Mouse (Mus musculus) R1 (cell line): Measurements from ENCODE around the gene Abtb2.
A peak's percentile ranks its signal among the peaks of the same experiment; 100 is the strongest.

ENCODE experiments used
- DNase-seq: peaks from one replicate; pipeline ENCODE4 v3.0.0-alpha.2; 2018; ENCODE audit warnings: low read depth, low spot score

The Abtb2 gene

DNA sequence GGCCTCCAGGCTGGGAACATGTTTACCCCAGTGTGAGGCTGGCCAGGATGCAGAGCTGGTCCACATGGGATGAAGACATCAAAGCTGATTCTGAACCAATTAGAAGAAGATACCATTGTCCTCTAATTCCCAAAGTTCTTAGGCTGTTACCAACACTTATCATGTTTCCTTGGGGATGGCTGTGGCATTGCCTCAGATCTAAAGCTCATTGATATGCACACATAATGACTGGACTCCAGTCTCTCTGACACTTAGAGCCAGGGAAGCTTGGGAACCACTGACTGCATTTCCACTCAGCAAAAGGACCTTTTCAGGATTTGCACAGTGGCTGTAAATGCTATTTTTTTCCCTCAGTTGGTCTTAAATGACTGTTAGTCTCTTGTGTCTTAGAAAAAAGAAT lies 52.3 kb downstream of the Abtb2 start:
- no peak for DNase-seq

DNA sequence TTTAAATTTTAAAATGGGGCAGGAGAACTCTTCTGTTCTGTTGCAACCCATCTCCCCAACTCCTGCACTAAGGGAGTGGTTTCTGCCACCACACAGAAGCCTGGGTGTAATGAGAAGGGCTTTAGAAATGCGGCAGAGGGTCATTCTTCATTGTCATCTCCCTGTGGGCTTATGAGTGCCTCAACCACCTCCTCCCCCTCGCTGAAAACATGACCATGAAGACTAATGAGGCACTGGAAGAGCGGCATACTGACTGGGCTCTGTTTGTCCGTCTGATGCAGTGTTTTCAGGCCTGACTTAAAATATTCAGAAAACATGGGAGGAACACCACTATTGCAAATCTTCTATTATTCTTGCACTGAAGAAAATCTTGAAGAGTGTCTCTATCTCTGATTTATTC lies 56.8 kb downstream of the Abtb2 start:
- no peak for DNase-seq

DNA sequence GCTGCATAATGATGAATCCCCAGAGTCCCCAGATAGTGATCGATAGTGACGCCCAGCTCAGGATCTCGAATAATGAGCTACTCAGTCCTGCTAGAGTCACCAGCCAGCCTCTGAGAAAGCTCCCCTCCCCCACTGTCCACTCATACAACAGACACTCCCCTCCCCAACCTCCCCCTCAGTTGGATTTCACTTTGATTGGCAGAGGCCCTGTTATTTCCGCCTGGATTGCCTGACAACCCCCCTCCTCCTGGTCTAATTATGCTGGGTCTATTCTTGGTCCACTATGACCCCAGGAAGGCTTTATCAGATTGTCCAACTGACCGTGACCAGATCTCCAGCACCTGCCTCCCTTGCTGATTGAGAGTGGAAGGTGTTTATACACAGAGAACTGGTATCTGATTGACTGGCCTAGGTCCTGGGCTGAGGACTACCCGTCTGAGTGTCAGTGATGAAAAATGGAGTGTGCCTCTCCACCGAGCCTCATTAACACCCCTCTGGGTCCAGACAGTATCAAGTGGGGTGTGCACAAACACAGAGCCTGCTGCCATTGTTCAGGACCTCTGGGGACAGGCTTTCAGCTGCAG lies 59.3 kb downstream of the Abtb2 start:
- no peak for DNase-seq

DNA sequence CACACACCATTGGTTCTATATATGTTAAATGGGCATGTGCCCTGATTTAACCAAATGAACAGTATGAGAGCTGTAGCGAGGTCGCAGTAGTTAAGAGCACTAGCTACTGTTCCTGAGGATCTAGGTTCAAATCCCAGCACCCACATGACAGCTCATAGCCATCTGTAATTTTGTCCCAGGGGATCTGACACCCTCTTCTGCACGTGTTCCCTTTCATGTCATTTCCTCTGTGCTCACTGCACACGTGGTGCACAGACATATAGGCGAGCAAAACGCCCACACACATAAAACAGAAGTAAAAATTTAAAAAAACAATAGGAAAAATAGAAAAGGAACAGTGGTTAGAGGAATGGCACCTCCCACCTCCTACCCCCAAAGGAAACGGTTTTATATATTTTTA lies 61.0 kb downstream of the Abtb2 start:
- DNase-seq, result no peak

DNA sequence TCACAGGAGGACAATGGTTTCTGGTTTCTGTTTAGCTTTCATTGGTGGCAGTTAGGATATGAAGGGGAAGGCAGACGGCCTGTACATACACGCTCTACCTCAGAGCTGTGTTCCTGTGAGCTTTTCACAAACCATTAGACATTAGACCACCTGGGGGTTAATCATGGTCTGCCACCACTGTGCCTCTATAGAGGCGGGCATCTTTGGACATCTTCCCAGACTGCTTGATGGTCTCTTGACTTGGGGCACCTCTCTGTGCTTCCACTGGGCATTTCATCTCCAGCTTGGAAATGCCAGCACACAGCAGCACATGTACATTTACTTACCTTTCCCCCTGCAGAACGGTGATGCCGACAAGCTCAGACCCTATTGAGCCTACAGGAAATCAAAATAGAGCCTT lies 63.8 kb downstream of the Abtb2 start:
- no peak for DNase-seq

DNA sequence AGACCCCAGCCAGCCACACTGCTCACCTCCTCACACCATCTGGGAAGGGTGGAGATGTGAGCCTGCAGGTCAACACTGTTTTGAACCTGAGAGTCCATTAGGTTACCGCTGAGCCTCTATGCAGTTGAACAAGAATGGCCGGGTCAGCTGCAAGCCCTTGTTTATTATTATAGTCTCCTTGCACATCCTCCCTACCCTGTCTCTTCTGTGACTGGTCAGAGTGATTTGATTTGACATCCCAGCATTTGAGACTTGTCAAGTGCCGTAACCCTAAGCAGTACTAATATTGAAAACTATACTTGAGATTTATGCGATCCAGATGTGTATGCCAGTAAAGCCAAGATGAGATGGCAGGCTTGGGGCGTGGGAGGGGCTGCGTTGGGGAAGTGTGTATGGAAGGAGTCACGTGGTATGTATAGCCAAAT lies 65.2 kb downstream of the Abtb2 start:
- DNase-seq, result no peak

DNA sequence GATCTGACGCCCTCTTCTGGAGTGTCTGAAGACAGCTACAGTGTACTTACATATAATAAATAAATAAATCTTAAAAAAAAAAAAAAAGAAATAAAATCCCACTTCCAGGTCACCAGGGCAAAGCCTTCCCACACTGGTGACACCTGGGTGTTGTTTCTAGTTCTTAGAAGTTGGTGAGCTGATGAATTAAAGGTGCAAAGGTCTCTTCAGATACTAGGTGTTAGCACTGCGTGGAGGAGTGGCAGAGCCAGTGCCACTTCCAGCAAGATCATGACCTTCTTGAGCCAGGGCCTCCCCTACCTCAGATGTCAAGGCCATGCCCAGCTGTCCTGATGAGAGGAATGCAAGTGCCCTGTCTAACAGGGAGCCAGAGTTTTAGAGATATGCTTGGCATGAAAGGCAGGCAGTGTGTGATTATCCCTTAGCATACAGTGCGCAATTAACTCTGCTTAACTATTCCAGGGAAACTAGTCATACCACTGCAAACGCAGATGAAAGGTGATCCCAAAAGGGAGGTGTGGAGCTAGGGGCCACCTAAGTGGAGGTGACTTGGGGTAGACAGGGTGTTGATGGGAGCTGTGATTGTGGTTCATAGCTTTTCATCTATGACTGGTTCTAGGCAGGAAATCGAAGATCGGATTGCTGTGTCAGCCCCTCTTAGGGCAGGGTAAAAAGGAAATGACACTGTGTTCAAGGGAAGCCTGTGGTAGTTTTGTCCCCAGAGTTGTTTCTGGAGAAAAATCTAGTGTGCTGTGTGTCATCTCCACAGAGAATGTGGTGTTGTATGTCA lies 66.2 kb downstream of the Abtb2 start:
- no peak for DNase-seq

DNA sequence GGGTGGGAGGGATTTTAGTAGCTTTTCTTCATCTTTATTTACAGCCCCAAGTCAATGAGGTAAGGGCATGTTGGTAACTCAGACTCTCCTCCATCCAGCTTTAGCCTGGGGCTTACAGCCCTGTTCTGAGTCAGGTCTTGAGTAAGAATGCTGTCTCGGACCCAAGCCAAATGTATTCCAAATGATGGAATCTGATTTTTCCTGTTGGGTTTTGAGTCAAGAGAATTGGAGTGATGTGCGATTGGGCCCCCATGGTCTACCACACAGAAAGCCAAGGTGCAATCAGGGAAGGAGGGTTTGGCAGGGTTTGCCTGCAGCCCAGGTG lies 66.8 kb downstream of the Abtb2 start:
- no peak for DNase-seq

DNA sequence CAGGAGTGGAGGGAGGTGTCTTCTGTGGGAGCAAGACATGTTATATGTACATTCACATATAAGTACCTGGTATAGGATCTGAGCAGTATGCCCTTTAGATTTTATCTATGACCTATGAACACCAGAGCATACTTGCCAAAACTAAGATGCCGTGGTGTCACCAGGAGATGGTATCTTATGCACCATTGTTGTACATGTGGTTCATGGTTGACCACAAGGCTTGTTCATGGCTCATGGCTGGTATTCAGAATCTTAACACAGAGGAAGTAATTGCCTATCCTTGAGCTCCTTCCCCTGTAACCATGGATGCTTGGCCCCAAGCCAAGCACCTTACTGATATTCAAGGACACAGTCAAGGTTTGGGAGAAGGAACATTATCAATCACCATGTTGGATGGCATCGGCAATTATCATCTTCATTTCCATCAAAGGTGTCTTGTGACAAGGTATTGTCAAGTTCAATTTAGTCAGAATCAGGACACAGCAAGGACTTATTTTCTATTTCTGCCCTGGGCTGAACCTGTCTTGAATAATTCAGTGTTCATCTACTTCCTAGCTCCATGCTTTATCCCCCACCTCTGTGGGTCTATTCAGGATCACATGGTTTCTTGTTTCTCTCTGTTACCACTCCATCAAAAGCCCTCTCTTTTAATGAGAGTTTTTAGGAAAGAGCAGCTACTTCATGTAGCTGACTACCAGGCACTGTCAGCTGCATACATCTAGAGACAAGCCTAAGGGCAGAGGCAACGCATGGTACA lies 69.8 kb downstream of the Abtb2 start:
- DNase-seq, result no peak

DNA sequence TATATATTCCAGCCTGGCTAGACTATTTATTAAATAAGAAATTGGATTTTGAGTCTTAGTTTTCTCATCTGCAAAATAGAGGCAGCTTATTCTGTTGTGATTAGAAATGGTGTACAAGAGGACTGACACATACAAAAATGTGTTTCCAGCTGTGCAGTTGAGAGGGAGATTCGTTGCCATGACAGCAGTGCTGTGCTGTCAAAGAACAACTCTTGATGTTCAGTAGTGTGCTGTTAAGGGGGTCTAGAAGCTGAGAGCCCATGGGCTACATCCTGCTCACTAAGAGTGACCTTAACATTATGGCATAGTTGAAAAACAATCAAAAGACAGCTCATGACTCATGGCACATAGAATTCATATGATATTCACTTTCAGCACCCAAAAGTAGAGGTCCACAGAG lies 71.3 kb downstream of the Abtb2 start:
- DNase-seq, result peak; percentile 25

DNA sequence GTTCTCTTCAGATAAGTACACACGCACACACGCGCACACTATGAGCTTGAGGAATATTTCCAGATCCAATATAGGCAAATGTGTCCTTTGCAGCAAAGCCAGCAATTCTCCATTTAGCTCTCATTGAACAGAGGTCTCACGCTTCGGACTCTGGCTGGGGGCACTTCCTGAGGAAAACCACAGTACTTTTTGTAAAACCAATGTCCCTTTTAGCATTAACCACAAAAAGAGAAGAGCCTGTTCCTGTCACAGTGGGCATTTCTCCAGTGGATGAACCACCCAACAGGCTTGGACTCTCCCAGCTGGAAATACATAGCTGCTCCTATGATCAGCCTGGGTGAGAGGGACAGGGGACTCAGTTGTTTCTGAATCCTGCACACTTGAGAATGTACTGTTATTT lies 71.8 kb downstream of the Abtb2 start:
- DNase-seq, result no peak

DNA sequence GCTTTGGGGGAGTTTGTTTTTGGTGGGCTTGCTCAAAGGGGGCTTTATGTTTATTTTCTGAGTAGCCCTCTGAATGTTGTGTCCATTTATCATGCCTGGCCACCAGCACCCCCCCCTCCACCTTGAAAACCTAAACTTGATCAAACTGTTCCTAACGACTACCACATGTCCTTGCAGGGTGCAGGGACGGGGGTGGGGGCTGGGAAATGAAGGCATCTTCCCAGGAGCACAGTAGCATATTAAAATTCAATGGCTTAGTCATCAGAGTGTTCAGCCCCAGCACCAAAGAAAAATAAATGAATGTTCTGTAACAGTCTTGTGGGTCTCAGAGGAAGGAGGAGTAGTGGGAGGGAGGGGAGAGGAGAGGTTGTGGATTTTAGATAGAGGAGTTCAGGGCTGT lies 73.6 kb downstream of the Abtb2 start:
- no peak for DNase-seq

DNA sequence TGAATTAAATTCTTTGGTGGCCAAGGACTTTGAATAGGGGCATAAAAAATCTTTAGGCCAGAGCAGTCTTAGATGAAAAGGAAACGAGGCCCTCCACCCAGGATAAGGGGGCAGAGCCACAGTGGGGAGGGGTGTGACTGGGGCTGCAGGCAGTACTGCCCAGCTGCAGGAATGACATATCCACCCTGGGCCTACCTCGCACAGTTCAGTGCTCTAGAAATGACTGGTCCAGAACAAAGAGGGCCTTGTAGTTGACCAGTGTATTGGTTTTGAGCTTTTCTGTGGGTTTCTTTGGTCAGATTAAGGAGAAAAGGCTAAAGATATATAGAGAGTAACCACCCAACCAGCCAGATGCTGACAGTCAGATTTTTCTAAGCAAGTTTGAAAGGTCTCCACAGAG lies 74.8 kb downstream of the Abtb2 start:
- DNase-seq, result no peak

DNA sequence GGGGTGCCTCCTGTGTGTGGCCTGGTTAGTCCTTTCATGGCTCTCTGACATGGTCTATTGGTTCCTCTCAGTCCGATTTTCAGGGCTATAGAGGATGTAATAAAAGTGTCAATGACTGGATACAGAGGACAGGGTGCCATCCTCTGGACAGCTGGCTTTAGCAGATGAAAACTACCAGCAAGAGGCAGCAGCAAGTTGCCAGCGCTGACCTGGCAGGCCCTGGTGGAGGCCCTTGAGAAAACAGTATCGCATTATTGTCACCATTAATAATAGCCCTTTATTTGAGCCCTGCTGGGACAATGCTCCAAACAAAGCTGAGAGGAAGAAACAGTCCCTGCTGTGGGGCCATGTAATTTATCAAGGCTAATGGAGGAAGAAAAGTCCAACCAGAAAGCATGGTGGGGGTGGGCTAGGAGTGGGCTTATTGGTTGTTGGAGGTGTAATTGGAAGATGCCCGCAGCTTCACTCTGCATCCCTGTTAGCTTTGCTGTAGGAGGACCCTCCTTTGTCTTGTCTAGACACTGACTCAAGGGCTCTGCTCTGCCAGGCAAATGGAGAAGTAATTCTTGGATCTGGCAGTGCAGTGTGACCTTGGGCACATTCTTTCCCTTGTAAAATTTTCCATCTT lies 77.6 kb downstream of the Abtb2 start:
- DNase-seq, result no peak

DNA sequence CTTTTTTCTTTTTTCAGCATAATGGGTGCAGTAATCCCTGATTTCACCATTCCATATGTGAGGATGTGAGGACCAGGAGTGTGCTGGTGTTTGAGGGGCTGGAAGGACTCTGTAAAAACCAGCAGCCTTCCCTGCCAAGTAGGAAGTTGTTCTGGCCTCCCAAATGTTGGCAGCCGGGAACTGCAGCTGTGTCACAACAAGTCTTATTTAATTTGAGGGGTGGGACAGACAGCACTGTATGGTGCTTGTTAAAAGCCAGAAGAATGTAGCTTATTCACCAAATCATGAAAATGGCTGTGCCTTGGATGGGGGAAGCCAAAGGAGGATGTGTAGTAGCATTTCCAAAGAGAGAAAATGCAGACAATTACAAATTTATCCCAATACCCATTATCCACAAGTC lies 78.3 kb downstream of the Abtb2 start:
- no peak for DNase-seq

DNA sequence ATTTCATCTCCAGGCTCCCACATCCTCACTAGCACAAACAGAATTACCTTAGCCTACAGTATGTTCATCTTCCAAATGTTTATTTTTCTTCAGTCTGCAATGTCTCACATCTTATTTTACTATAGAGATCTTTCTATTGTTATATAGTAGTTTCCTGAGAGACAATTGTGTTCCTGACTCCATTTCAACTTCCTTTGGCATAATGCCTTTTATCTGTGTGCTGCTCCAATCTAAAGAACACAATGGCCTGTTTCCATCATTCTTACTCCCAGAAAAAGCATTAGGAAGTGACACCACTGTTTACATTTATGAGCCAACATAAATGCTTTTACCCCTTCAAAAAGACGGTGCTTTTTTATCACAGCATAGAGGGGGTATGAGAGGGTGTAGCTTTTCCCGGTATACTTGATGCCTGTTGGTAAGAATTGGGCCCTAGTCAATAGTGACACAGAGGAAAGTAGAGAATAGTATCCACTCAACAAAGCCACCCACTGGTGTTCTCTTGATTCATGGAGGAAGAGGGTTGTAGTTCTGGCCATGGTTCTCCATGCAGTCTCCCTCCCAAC lies 84.3 kb downstream of the Abtb2 start:
- no peak for DNase-seq

DNA sequence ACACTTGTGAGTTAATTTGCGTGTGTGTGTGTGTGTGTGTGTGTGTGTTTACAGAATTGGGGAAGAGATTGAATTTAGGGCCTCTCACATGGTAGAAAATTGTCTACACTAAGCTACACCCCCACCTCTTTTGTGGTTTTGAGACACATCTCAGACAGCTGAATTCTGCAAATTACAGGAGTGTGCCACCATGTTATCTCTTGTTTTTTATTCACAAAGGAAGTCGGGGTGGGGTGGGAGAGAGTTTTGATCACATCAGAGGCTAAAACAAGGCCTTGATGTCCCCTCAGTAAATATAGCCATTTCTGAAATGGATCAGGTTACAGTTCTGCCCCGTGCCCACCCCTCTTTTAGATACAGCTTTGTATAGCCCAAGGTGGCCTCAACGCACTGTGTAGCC lies 86.0 kb downstream of the Abtb2 start:
- no peak for DNase-seq

DNA sequence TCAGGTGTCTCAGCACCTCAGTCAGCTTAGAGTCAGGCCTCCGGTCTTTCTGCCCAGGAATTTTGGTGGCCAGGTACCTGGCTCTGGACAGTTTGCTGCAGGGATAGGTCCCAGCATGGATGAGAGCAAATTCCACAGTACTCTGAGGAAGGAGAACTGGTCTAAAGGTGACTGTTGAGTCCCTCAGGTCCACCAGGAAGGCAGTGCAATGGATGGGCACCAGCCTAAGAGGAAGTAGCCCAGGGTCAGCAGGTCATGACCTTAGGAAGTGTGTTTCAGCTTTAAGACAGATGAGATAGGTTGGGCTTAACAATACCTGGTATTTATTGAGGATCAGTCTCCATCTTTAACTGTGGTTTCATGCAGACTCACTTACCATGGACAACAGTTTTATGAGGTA lies 88.9 kb downstream of the Abtb2 start:
- DNase-seq, result no peak

DNA sequence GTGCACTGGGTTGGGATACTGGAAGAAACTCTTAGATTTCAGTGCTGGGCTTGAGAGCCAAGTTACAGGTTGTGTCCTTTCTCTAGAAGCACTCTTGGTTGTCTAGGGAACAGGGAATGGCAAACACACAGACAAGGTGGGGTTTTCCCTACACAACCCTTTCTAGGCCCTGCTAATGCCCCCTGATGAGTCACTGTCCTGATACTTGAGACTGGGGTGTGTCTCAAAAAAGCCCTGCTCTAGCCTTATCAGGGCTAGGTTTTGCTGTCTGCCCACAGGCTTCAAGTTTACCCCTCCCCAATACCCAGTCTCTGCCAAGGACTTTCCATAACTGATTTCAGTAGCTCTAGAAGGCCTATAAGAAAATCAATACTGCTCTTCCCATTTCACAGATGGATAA lies 89.9 kb downstream of the Abtb2 start:
- peak; percentile 57 for DNase-seq

DNA sequence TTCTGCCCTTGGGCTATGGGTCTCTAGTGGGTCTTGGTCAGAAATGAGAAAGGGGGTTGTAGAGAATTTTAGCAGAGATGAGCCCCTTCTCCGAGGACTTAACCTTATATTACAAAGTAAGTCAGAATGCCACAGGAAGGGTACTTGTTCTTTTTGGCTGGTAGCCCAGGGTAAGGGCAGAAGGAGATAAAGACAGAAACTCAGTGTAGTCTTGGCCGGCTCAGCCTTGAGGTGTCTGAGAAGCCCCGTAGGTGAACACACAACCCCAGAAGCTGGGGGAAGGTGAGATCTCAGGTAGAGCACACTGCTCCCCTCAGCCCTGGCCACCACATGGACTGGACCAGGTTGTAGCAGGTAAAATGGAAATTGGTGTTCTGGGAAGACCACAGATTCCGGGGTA lies 93.1 kb downstream of the Abtb2 start:
- no peak for DNase-seq

DNA sequence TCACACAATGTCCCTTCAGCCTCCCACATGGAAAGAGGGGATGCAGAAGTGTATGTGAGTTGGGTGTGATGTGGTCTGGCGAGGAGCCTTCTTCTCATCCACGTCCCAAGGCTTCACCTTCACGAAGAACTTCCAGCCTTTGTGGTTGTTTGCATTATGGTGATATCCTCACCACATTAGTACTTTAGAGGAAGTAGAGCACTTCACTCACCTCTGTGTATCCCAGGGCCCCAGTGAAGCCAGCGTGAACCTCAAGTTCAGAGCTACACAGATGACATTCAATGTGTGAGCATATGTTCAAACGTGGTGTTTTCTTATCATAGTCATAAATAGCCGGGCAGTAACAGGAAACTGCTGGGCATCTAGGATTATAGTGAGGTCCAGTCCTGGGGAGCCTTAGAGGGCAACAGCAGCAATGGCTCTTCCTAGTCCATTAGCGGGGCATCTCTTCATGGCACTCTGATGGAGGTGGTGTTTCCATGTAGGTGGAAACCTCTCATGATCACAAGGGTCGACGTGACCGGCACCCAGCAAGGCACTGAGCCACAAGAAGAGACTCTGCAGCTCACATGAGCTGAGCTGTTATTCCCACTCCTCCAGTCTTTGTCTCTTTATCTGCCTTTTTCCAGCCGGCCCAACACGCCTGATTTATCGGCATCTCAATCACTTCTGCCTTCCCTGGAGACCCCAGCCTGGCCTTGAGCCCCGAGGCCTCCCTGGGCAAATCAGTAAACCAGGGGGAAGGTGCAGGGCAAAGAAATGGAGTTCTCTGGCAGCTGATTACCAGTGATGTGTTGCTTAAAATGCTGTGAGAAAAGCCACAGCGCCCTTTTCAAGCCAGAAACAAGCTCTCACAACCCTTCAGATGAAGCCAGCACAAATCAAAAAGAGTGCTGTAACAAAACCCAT lies 93.8 kb downstream of the Abtb2 start:
- no peak for DNase-seq
